Mouse (Mus musculus): ENCODE data around the gene Itpr2. TPM values are rescaled to one million over a fixed set of nuclear protein-coding genes. Genes with fewer than 3 reads are reported as not detected.

Itpr2 gene
- polyA plus RNA-seq, 1 experiment, result 6.6 TPM

- WGBS, result 63% methylated on average over 3 of the region's 3 CpGs
- H3K27ac ChIP-seq (ENCODE audit: insufficient read depth, low read length), result no peak overlapping the region
Observed at GRCm38 (mm10) chr6:146302101-146302500, 199.9 kb downstream of the Itpr2 start.

GRCm38 (mm10) chr6:146300961-146301360 lies 201.1 kb downstream of the Itpr2 start:
- no peak overlapping the region for H3K4me3 ChIP-seq (replicated peaks; ENCODE audit: insufficient read depth, low read depth, low read length)

More at GRCm38 (mm10) chr6:146302101-146302500, 199.9 kb downstream of the Itpr2 start:
- DNase-seq, result no peak
- Histone ChIP-seq H3K27me3 (ENCODE audit: control insufficient read depth, insufficient read depth, low read length) (no peaks in the 10 kb centered on the region), H3K4me3 (replicated peaks; ENCODE audit: insufficient read depth, low read depth, low read length) (no peak overlapping the region), H3K4me1 (ENCODE audit: control insufficient read depth, insufficient read depth, low read length) (peaks cover 4% of the 10 kb centered on the region)
- no peak for TF ChIP-seq CTCF (IDR thresholded peaks at IDR 0.05; ENCODE audit: borderline replicate concordance, insufficient read depth, low read depth, low read length)
- TF ChIP-seq POLR2A (IDR thresholded peaks at IDR 0.05; ENCODE audit: borderline replicate concordance, insufficient read depth, low read length), result no peak

GRCm38 (mm10) chr6:146298712-146299111 lies 203.3 kb downstream of the Itpr2 start:
- H3K4me1 ChIP-seq (ENCODE audit: control insufficient read depth, insufficient read depth, low read length), result peaks cover 4% of the 10 kb centered on the region
- no peak overlapping the region for H3K27ac ChIP-seq (ENCODE audit: insufficient read depth, low read length)
- no peak overlapping the region for H3K4me3 ChIP-seq (replicated peaks; ENCODE audit: insufficient read depth, low read depth, low read length)
- peak; percentile 26; the same call in 1 of the 2 replicates for TF ChIP-seq CTCF (IDR thresholded peaks at IDR 0.05; ENCODE audit: borderline replicate concordance, insufficient read depth, low read depth, low read length)
- TF ChIP-seq POLR2A (IDR thresholded peaks at IDR 0.05; ENCODE audit: borderline replicate concordance, insufficient read depth, low read length), result no peak
- H3K27me3 ChIP-seq (ENCODE audit: control insufficient read depth, insufficient read depth, low read length), result no peaks in the 10 kb centered on the region; the same call in 1 of the 2 replicates
- no peak for DNase-seq

More at GRCm38 (mm10) chr6:146300961-146301360, 201.1 kb downstream of the Itpr2 start:
- peaks cover 4% of the 10 kb centered on the region for H3K4me1 ChIP-seq (ENCODE audit: control insufficient read depth, insufficient read depth, low read length)
- H3K27me3 ChIP-seq (ENCODE audit: control insufficient read depth, insufficient read depth, low read length), result no peaks in the 10 kb centered on the region
- DNase-seq, result no peak
- H3K27ac ChIP-seq (ENCODE audit: insufficient read depth, low read length), result no peak overlapping the region
- TF ChIP-seq POLR2A (IDR thresholded peaks at IDR 0.05; ENCODE audit: borderline replicate concordance, insufficient read depth, low read length) (no peak), CTCF (IDR thresholded peaks at IDR 0.05; ENCODE audit: borderline replicate concordance, insufficient read depth, low read depth, low read length) (no peak)

GRCm38 (mm10) chr6:146291036-146291435 lies 211.0 kb downstream of the Itpr2 start:
- 94% methylated on average over 10 of the region's 10 CpGs for WGBS
- Histone ChIP-seq H3K4me3 (replicated peaks; ENCODE audit: insufficient read depth, low read depth, low read length) (no peak overlapping the region), H3K27me3 (ENCODE audit: control insufficient read depth, insufficient read depth, low read length) (no peaks in the 10 kb centered on the region; the same call in 1 of the 2 replicates), H3K4me1 (ENCODE audit: control insufficient read depth, insufficient read depth, low read length) (no peaks in the 10 kb centered on the region), H3K27ac (ENCODE audit: insufficient read depth, low read length) (no peak overlapping the region)
- TF ChIP-seq POLR2A (IDR thresholded peaks at IDR 0.05; ENCODE audit: borderline replicate concordance, insufficient read depth, low read length) (no peak), CTCF (IDR thresholded peaks at IDR 0.05; ENCODE audit: borderline replicate concordance, insufficient read depth, low read depth, low read length) (no peak)
- DNase-seq, result no peak

- 35% methylated on average over 10 of the region's 10 CpGs for WGBS
- H3K27me3 ChIP-seq (ENCODE audit: control insufficient read depth, insufficient read depth, low read length), result no peaks in the 10 kb centered on the region
- TF ChIP-seq CTCF (IDR thresholded peaks at IDR 0.05; ENCODE audit: borderline replicate concordance, insufficient read depth, low read depth, low read length) (no peak), POLR2A (IDR thresholded peaks at IDR 0.05; ENCODE audit: borderline replicate concordance, insufficient read depth, low read length) (no peak)
Observed at GRCm38 (mm10) chr6:146289801-146290200, 212.2 kb downstream of the Itpr2 start.

GRCm38 (mm10) chr6:146288266-146288665 lies 213.8 kb downstream of the Itpr2 start:
- Histone ChIP-seq H3K4me3 (replicated peaks; ENCODE audit: insufficient read depth, low read depth, low read length) (no peak overlapping the region), H3K27me3 (ENCODE audit: control insufficient read depth, insufficient read depth, low read length) (no peaks in the 10 kb centered on the region), H3K4me1 (ENCODE audit: control insufficient read depth, insufficient read depth, low read length) (no peaks in the 10 kb centered on the region), H3K27ac (ENCODE audit: insufficient read depth, low read length) (no peak overlapping the region)
- WGBS, result 95% methylated on average over 5 of the region's 5 CpGs
- no peak for DNase-seq
- TF ChIP-seq POLR2A (IDR thresholded peaks at IDR 0.05; ENCODE audit: borderline replicate concordance, insufficient read depth, low read length) (no peak), CTCF (IDR thresholded peaks at IDR 0.05; ENCODE audit: borderline replicate concordance, insufficient read depth, low read depth, low read length) (no peak)

More at GRCm38 (mm10) chr6:146289801-146290200, 212.2 kb downstream of the Itpr2 start:
- H3K4me3 ChIP-seq (replicated peaks; ENCODE audit: insufficient read depth, low read depth, low read length), result no peak overlapping the region
- no peaks in the 10 kb centered on the region for H3K4me1 ChIP-seq (ENCODE audit: control insufficient read depth, insufficient read depth, low read length)
- H3K27ac ChIP-seq (ENCODE audit: insufficient read depth, low read length), result no peak overlapping the region
- DNase-seq, result no peak

GRCm38 (mm10) chr6:146284921-146285565 lies 217.0 kb downstream of the Itpr2 start:
- 90% methylated on average over 11 of the region's 11 CpGs for WGBS
- Histone ChIP-seq H3K27ac (ENCODE audit: insufficient read depth, low read length) (no peak overlapping the region), H3K4me3 (replicated peaks; ENCODE audit: insufficient read depth, low read depth, low read length) (no peak overlapping the region), H3K27me3 (ENCODE audit: control insufficient read depth, insufficient read depth, low read length) (no peaks in the 10 kb centered on the region), H3K4me1 (ENCODE audit: control insufficient read depth, insufficient read depth, low read length) (peaks cover 6% of the 10 kb centered on the region; the same call in 1 of the 2 replicates)
- TF ChIP-seq POLR2A (IDR thresholded peaks at IDR 0.05; ENCODE audit: borderline replicate concordance, insufficient read depth, low read length) (no peak), CTCF (IDR thresholded peaks at IDR 0.05; ENCODE audit: borderline replicate concordance, insufficient read depth, low read depth, low read length) (no peak)
- DNase-seq, result no peak

- DNase-seq, result no peak
- no peak overlapping the region for H3K27ac ChIP-seq (ENCODE audit: insufficient read depth, low read length)
- WGBS, result 93% methylated on average over 7 of the region's 7 CpGs
- TF ChIP-seq POLR2A (IDR thresholded peaks at IDR 0.05; ENCODE audit: borderline replicate concordance, insufficient read depth, low read length) (no peak), CTCF (IDR thresholded peaks at IDR 0.05; ENCODE audit: borderline replicate concordance, insufficient read depth, low read depth, low read length) (no peak)
- H3K4me1 ChIP-seq (ENCODE audit: control insufficient read depth, insufficient read depth, low read length), result peaks cover 6% of the 10 kb centered on the region; the same call in 1 of the 2 replicates
- no peaks in the 10 kb centered on the region for H3K27me3 ChIP-seq (ENCODE audit: control insufficient read depth, insufficient read depth, low read length)
- no peak overlapping the region for H3K4me3 ChIP-seq (replicated peaks; ENCODE audit: insufficient read depth, low read depth, low read length)
Observed at GRCm38 (mm10) chr6:146283981-146284380, 218.0 kb downstream of the Itpr2 start.

Measured in cerebellum, adult 2 months (tissue).